Mouse (Mus musculus) forebrain, embryonic 11.5 days (tissue): ENCODE measurements at regions not wholly inside any gene's neighbourhood (a gene's known extent, or its start where the extent isn't known, plus 50 kb on each side); places are given as distances from the start of the nearest gene placed in this dataset.

Source experiments
- ATAC-seq: fragments of 200-750 bp; cut with Nextera tagmentation; replicated peaks from 2 replicates; pipeline ENCODE4 v1.8.0; 2017; ENCODE audit warnings: moderate TSS enrichment; ENCODE audit not compliant: low FRiP score
- DNase-seq: peaks from one replicate; pipeline ENCODE4 v3.0.0-alpha.2; 2017; ENCODE audit warnings: low spot score
- H3K27ac ChIP-seq: fragments of 300-500 bp; sonication (generic); 2 replicates; pipeline ENCODE4 v1.5.1; 2014; ENCODE audit warnings: low read depth, low read length
- H3K27me3 ChIP-seq: fragments of 300-500 bp; sonication (generic); 2 replicates; pipeline ENCODE4 v1.6.1; 2014; ENCODE audit warnings: mild to moderate bottlenecking, low read length, mixed read lengths; ENCODE audit not compliant: control insufficient read depth, insufficient read depth
- H3K36me3 ChIP-seq: fragments of 300-500 bp; sonication (generic); 2 replicates; pipeline ENCODE4 v1.6.1; 2014; ENCODE audit warnings: mild to moderate bottlenecking, low read length, moderate library complexity, mixed read lengths; ENCODE audit not compliant: control insufficient read depth, insufficient read depth
- H3K4me1 ChIP-seq: fragments of 300-500 bp; sonication (generic); replicated peaks from 2 replicates; pipeline ENCODE4 v1.6.1; 2014; ENCODE audit warnings: low read length, mixed read lengths; ENCODE audit not compliant: control insufficient read depth, insufficient read depth
- H3K4me2 ChIP-seq: fragments of 300-500 bp; sonication (generic); 2 replicates; pipeline ENCODE4 v1.6.1; 2014; ENCODE audit warnings: low read depth, mild to moderate bottlenecking, low read length, moderate library complexity, mixed read lengths; ENCODE audit not compliant: severe bottlenecking
- H3K4me3 ChIP-seq: fragments of 300-500 bp; sonication (generic); 2 replicates; pipeline ENCODE4 v1.5.1; 2014; ENCODE audit warnings: low read depth, low read length
- H3K9ac ChIP-seq: fragments of 300-500 bp; sonication (generic); 2 replicates; pipeline ENCODE4 v1.6.1; 2014; ENCODE audit warnings: low read length
- H3K9me3 ChIP-seq: fragments of 300-500 bp; sonication (generic); 2 replicates; pipeline ENCODE4 v1.6.1; 2016; ENCODE audit warnings: low read length, mixed read lengths; ENCODE audit not compliant: control insufficient read depth
- WGBS: fragments of 180-500 bp; shearing (Covaris S2); extraction: QIAGEN DNeasy Blood & Tissue Kit; methylation state at CpG from one replicate; pipeline ENCODE4 v1.1.7; 2014; 5-methylcytosine and 5-hydroxymethylcytosine counted together

DNA sequence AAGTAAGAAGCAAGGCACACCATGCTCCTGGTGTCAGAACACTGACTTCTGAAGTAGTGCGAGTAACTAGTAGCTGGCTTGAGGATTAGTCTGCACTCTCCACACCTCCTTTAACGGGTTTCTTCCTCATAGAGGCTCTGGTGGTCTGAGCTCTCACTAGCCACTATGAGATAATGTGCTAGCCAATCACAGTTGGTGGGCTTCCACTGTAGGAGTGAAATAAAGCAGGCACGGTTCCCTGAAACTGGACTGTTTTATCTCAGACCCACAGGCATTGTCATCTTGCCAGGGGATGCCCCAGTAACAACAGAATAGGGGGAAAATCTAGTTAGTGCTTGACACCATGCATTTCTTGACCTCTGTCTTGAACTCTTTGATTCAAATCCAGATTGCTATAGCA lies 118.3 kb downstream of the Nfkbiz start:
- no peaks in the 10 kb centered on the region for H3K4me1 ChIP-seq
- no peaks in the 10 kb centered on the region for H3K9me3 ChIP-seq
- no peak overlapping the region for H3K4me2 ChIP-seq
- H3K27me3 ChIP-seq: no peaks in the 10 kb centered on the region
- H3K27ac ChIP-seq: no peak overlapping the region
- H3K9ac ChIP-seq: no peak overlapping the region
- H3K36me3 ChIP-seq: no peaks in the 10 kb centered on the region
- no peak for ATAC-seq
- WGBS: 59% methylated on average over 3 of the region's 3 CpGs
- DNase-seq: no peak
- H3K4me3 ChIP-seq: no peak overlapping the region

DNA sequence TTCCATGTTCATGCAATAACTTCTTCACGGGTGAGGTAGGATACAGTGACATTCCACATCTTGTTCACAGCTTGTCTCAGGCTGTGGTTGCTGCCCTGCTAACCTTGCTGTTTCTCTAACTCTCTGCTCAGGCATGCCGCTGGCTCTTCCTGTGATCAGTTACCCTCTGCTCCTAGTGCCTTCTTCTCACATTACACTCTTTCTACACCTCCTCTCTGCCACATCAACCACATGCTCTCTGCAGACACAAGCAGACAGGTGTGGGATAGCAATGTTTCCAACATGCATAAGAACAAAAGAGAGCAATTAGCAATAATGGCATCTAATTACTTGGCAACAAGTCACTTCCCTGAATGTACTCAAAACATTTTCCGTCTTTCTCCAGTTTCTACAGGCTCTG lies 128.7 kb downstream of the Nfkbiz start:
- H3K27ac ChIP-seq: no peak overlapping the region
- no peak overlapping the region for H3K4me3 ChIP-seq
- DNase-seq (no peak), ATAC-seq (no peak)
- H3K4me2 ChIP-seq: no peak overlapping the region
- H3K9me3 ChIP-seq: no peaks in the 10 kb centered on the region
- no peak overlapping the region for H3K9ac ChIP-seq
- WGBS: 68% methylated on average over 3 of the region's 3 CpGs
- H3K4me1 ChIP-seq: no peaks in the 10 kb centered on the region
- H3K36me3 ChIP-seq: no peaks in the 10 kb centered on the region
- no peaks in the 10 kb centered on the region for H3K27me3 ChIP-seq

DNA sequence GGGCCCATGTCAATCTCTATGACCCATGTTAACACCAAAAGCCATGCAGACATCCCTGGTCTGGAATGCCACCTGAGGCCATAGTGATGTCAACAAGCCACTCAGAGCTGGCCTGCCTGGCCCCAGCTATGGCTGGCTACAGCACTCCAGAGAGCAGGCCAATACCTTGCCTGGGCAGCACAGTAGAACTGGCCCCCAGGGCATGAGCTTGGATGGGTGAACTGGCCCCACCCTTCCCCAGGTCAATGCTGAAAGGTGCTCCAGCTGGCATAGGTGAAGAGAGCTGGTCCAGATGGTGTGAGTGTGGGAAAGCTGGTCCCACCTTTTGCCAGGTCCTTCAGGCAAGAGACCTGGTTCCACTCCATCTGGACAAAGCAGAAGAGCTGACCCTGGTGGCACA lies 132.2 kb downstream of the Nfkbiz start:
- DNase-seq (no peak), ATAC-seq (no peak; the same call in 1 of the 2 replicates)
- no peak overlapping the region for H3K9ac ChIP-seq
- H3K27ac ChIP-seq: no peak overlapping the region
- H3K4me3 ChIP-seq: no peak overlapping the region
- no peaks in the 10 kb centered on the region for H3K4me1 ChIP-seq
- H3K27me3 ChIP-seq: no peaks in the 10 kb centered on the region
- H3K9me3 ChIP-seq: no peaks in the 10 kb centered on the region
- H3K36me3 ChIP-seq: no peaks in the 10 kb centered on the region
- no peak overlapping the region for H3K4me2 ChIP-seq

DNA sequence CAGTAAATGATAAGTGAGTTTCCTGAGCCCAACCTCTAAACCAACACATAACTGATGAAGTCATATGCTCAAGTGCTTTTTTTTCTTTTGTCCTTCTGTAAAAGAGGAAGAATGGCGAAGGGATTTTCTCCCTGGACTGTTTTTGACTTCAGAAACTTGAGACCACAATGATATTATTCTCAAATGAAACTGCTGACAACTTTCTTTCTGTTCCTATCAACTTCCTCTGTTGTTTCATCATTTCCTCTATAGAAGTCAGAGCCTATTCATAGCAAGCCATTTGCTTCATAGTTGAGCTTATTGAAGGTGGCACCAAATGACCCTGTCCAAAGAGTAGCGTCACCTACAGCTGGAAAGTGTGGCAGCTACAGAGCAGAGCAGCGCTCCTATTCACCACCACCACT lies 140.2 kb downstream of the Nfkbiz start:
- ATAC-seq (no peak), DNase-seq (no peak)
- H3K4me3 ChIP-seq: no peak overlapping the region
- no peak overlapping the region for H3K9ac ChIP-seq
- H3K4me1 ChIP-seq: no peaks in the 10 kb centered on the region
- no peaks in the 10 kb centered on the region for H3K36me3 ChIP-seq
- WGBS: 87% methylated on average over 3 of the region's 3 CpGs
- H3K27me3 ChIP-seq: no peaks in the 10 kb centered on the region
- no peaks in the 10 kb centered on the region for H3K9me3 ChIP-seq
- H3K27ac ChIP-seq: no peak overlapping the region
- H3K4me2 ChIP-seq: no peak overlapping the region

DNA sequence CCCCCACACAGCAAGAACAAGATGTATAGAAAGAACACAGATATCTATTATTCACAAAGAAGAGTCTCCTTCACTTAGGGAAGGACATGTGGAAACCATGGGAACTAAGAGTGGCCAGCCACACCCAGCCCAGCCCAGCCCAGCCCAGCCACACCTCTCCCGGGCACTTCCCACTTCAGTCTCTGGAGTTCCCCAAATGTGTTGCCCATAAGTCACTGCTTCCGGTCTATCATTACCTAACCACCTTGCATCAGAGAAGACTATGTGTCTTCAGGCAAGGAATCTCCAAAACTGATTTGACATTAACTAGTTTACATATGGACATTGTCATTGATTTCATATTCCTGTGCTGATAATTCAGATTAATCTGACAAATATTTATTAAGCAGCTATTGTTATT lies 147.6 kb downstream of the Nfkbiz start:
- H3K9me3 ChIP-seq: no peaks in the 10 kb centered on the region
- DNase-seq (no peak), ATAC-seq (no peak)
- 86% methylated on average over 2 of the region's 2 CpGs for WGBS
- H3K4me2 ChIP-seq: no peak overlapping the region
- no peak overlapping the region for H3K27ac ChIP-seq
- no peaks in the 10 kb centered on the region for H3K27me3 ChIP-seq
- H3K9ac ChIP-seq: no peak overlapping the region
- H3K4me1 ChIP-seq: no peaks in the 10 kb centered on the region
- no peak overlapping the region for H3K4me3 ChIP-seq
- H3K36me3 ChIP-seq: no peaks in the 10 kb centered on the region

DNA sequence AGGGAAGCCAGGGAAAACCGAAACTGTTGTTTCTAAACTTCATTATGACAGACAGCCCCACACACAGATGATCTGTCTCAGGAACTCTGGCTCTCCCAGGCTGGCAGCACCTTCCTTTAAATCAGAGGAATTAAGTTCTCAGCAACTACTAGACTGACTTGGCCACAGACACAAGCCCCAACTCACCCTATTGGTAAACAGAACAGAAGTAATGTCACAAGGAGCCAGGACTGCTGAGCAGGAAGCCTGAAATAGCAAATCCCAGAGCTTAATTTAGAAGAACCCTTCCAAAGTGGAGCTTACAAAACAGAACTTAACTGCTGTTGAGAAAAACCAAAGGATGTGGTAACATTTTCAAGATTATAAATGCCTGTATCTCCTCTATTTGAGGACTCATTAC lies 174.8 kb downstream of the Nfkbiz start:
- ATAC-seq (no peak), DNase-seq (no peak)
- Histone ChIP-seq H3K27me3 (no peaks in the 10 kb centered on the region), H3K9ac (no peak overlapping the region), H3K9me3 (no peaks in the 10 kb centered on the region), H3K4me1 (no peaks in the 10 kb centered on the region), H3K4me2 (no peak overlapping the region), H3K4me3 (no peak overlapping the region), H3K36me3 (no peaks in the 10 kb centered on the region), H3K27ac (no peak overlapping the region)
- 93% methylated on average over 1 of the region's 1 CpGs for WGBS

DNA sequence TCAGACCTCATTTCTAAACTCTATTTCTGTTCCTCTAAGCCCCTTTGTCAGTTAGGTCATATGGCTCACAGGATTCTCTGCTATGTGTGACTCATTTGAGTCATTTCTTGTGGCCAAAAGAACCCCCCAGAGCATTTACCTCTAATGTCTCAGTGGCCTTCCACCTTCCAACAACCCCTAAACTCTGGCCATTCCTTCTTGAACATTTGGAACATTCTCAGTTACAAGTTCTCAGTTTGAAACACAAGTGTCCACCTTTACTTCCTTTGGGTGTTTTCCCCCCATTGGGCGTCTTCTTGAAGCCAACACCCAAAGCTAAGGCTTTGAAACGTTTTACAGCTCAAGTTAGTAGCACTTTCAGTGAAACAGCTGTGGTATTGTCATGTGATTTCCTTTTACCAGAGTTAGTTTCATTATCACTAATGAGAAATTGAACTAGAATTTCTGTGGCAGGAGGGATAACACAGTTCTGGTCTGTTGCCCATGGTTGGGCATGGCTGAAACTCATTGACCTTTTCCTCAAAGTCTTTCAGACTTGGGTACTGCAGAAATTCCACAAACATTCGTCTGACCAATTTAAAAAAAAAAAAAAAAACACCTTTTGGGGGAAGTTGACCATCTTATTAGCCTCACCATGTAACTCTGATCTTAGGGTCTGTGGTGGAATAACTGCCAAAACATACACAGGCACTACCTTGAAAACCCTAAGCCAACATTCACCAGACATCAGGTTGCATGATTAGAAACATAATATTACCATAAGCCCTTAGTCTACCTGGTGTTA lies 201.8 kb downstream of the Nfkbiz start:
- H3K4me1 ChIP-seq: no peaks in the 10 kb centered on the region
- no peak overlapping the region for H3K27ac ChIP-seq
- no peaks in the 10 kb centered on the region for H3K27me3 ChIP-seq
- no peaks in the 10 kb centered on the region for H3K9me3 ChIP-seq
- WGBS: 66% methylated on average over 3 of the region's 3 CpGs
- H3K36me3 ChIP-seq: no peaks in the 10 kb centered on the region
- H3K9ac ChIP-seq: no peak overlapping the region
- ATAC-seq (no peak), DNase-seq (no peak)
- H3K4me3 ChIP-seq: no peak overlapping the region
- no peak overlapping the region for H3K4me2 ChIP-seq

DNA sequence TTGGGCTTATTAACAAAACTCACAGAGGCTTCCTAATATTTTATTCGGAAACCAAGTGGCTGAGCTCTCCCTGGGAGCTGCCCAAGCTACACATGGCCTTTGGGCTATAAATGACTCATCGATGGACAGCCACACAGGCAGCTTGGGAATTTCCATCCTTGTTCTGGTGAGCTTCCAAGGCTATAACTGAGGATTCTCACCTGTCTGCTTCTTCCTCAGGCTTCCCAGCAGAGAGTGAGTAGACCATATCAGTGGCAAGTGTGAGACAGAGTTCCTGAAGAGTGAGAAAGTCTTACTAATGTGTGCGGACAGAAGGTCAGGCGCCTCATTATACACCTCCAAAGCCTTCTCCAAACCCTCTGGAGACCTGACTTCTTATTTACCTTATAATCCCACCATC lies 202.5 kb downstream of the Nfkbiz start:
- H3K36me3 ChIP-seq: no peaks in the 10 kb centered on the region
- no peaks in the 10 kb centered on the region for H3K4me1 ChIP-seq
- ATAC-seq (no peak), DNase-seq (no peak)
- no peak overlapping the region for H3K27ac ChIP-seq
- no peaks in the 10 kb centered on the region for H3K9me3 ChIP-seq
- no peak overlapping the region for H3K9ac ChIP-seq
- H3K4me2 ChIP-seq: no peak overlapping the region
- H3K27me3 ChIP-seq: no peaks in the 10 kb centered on the region
- WGBS: 88% methylated on average over 4 of the region's 4 CpGs
- no peak overlapping the region for H3K4me3 ChIP-seq

DNA sequence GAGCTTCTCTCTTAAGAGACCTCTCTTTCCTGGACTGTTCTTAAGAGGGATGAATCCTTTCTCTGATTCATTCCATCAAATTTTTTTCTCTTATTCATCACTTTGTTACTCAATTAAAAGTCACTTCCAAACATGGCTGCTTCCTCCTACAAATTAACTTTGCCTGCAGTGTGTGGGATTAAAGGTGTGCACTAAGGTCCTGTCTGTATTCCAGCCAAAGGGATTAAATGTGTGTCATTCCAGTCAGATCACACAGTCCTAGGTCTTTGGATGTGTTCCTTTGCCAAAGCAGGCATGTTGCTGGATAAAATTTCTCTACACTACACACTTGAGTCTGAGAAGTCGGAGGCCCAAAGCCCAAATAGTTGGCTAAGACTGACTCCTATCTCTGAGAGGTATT lies 204.0 kb downstream of the Nfkbiz start:
- Histone ChIP-seq H3K27me3 (no peaks in the 10 kb centered on the region), H3K27ac (no peak overlapping the region), H3K36me3 (no peaks in the 10 kb centered on the region), H3K9me3 (no peaks in the 10 kb centered on the region), H3K9ac (no peak overlapping the region), H3K4me2 (no peak overlapping the region), H3K4me1 (no peaks in the 10 kb centered on the region), H3K4me3 (no peak overlapping the region)
- DNase-seq (no peak), ATAC-seq (no peak)
- WGBS: 89% methylated on average over 1 of the region's 1 CpGs
